Mouse (Mus musculus): Measurements from ENCODE around the gene Flt1. TPM values are rescaled to one million over a fixed set of nuclear protein-coding genes. Genes with fewer than 3 reads are reported as not detected.

Flt1 gene
- 0.90 TPM for polyA plus RNA-seq (2017; shearing (Covaris generic))

GRCm38 (mm10) chr5:147725831-147726700, at the start of gene Flt1:
TSS of gene Flt1 (minus strand) at chr5:147726011.

Other genes starting within 250 kb of the Flt1 start
- 197 TPM for gene Pomp, start 134.4 kb upstream of the Flt1 start, polyA plus RNA-seq (2017; shearing (Covaris generic))
- 11.2 TPM for gene Slc46a3, start 168.8 kb upstream of the Flt1 start, polyA plus RNA-seq (2017; shearing (Covaris generic))
- 0.56 TPM for gene Mtus2, start 231.3 kb upstream of the Flt1 start, polyA plus RNA-seq (2017; shearing (Covaris generic))

Measured in effector memory CD4-positive, alpha-beta T cell, adult 7 months (primary cell).